Mouse (Mus musculus) heart, postnatal 0 days (tissue): ENCODE measurements around the gene Gm49661.

Source experiments
- CTCF ChIP-seq: IDR thresholded peaks from 2 replicates; pipeline ENCODE4 v1.5.1; 2016; ENCODE audit warnings: antibody characterized with exemption, control low read depth, low read depth
- EP300 ChIP-seq: IDR thresholded peaks from 2 replicates; pipeline ENCODE4 v1.6.1; 2016; ENCODE audit warnings: antibody characterized with exemption, low read depth

- no peak for TF ChIP-seq EP300
- no peak for TF ChIP-seq CTCF
Observed at GRCm38 (mm10) chr8:84968650-84969049, 583 bp downstream of the Gm49661 start.
